Mouse (Mus musculus): ENCODE measurements around the gene Gm6502. TPM values are rescaled to one million over a fixed set of nuclear protein-coding genes. Genes with fewer than 3 reads are reported as not detected.

Gm6502 gene
- polyA plus RNA-seq (2012): not detected in 2 replicates

GRCm38 (mm10) chr5:94314135-94314534 lies at the start of gene Gm6502:
Gm6502 (plus strand) TSS chr5:94314435.

GRCm38 (mm10) chr5:94306696-94307095 lies 7.5 kb upstream of the Gm6502 start, which contains the start of gene A430089I19Rik:
A430089I19Rik (minus strand) TSS chr5:94306796.

DNA sequence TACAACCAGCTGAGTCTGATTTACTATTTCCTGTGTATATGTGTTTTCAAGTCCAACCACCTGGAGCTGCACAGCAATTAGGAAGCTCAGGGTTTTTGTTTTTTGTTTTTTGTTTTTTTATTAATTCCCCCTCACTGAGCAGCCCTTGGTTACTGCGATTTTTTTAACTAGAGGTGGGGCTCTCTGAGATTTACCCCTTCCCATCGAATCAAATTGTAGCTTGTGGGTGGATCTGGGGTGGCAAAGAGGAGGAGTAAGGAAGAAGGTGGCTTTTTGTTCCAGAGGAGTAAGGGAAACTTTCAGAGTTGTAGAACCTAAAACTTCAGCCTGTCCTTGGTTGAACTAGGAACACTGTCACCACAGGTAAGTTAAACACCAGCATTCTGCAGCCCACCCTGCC lies 25.2 kb downstream of the Gm6502 start, which contains the start of gene AA792892:
Gene AA792892 (plus strand): TSS at position 301 of the 400 bp plus-strand sequence.

Other genes starting within 250 kb of the Gm6502 start
- gene BC061212, start 243.9 kb upstream of the Gm6502 start, polyA plus RNA-seq (2012): not detected in 2 replicates
- not detected in 2 replicates for gene Gm6351, start 238.1 kb upstream of the Gm6502 start, polyA plus RNA-seq (2012)
- gene Gm3106, start 96.4 kb upstream of the Gm6502 start, polyA plus RNA-seq (2012): not detected in 2 replicates
- not detected in 2 replicates for gene A430089I19Rik, start 7.6 kb upstream of the Gm6502 start, polyA plus RNA-seq (2012)
- not detected in 2 replicates for gene AA792892, start 25.3 kb downstream of the Gm6502 start, polyA plus RNA-seq (2012)
- gene Gm7682, start 131.3 kb downstream of the Gm6502 start, polyA plus RNA-seq (2012): not detected in 2 replicates
- gene Gm3139, start 211.9 kb downstream of the Gm6502 start, polyA plus RNA-seq (2012): not detected in 2 replicates